Mouse (Mus musculus): ENCODE results near the gene Mettl17. TPM values are rescaled to one million over a fixed set of nuclear protein-coding genes. Genes with fewer than 3 reads are reported as not detected.

The Mettl17 gene
- polyA plus RNA-seq, 1 experiment from 2014 or later: 46.2 TPM

GRCm38 (mm10) chr14:51903782-51904181 is 19.1 kb downstream of the Mettl17 start:
- no peak overlapping the region for H3K4me2 ChIP-seq (ENCODE audit: low read depth, severe bottlenecking)
- H3K4me3 ChIP-seq (ENCODE audit: low read depth, low read length): no peak overlapping the region
- DNase-seq (ENCODE audit: low spot score) (no peak), ATAC-seq (ENCODE audit: insufficient number of reproducible peaks, low FRiP score, low TSS enrichment, low read depth) (no peak)
- no peak overlapping the region for H3K9ac ChIP-seq (ENCODE audit: low read length)
- H3K27me3 ChIP-seq (ENCODE audit: control insufficient read depth, insufficient read depth, low read length): no peaks in the 10 kb centered on the region
- H3K27ac ChIP-seq (replicated peaks; ENCODE audit: low read depth, low read length): no peak overlapping the region
- 85% methylated on average over 9 of the region's 9 CpGs for WGBS
- no peaks in the 10 kb centered on the region for H3K9me3 ChIP-seq (ENCODE audit: control insufficient read depth, low read length)
- H3K4me1 ChIP-seq (ENCODE audit: control insufficient read depth, insufficient read depth, low read length): no peaks in the 10 kb centered on the region
- H3K36me3 ChIP-seq (ENCODE audit: control insufficient read depth, insufficient read depth, low read length): no peaks in the 10 kb centered on the region

DNA sequence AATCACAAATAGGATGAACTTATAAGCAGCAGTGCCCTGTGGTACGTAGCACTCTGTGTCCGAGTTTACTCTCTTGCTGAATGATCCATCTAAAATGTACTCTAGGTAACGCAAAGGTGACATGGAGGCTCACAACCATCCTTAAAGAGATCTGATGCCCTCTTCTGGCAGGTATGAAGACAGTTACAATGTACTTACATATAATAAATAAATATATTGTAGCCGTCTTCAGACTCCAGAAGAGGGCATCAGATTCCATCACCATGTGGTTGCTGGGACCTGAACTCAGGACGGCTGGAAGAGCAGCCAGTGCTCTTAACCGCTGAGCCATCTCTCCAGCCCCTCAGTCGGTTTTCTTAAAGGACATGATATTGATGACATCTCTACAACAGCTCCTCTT is 20.1 kb downstream of the Mettl17 start:
- DNase-seq (ENCODE audit: low spot score): no peak
- no peaks in the 10 kb centered on the region for H3K9me3 ChIP-seq (ENCODE audit: control insufficient read depth, low read length)
- ATAC-seq (ENCODE audit: insufficient number of reproducible peaks, low FRiP score, low TSS enrichment, low read depth): no peak
- H3K9ac ChIP-seq (ENCODE audit: low read length): no peak overlapping the region
- no peak overlapping the region for H3K4me2 ChIP-seq (ENCODE audit: low read depth, severe bottlenecking)
- H3K27ac ChIP-seq (replicated peaks; ENCODE audit: low read depth, low read length): no peak overlapping the region
- H3K4me3 ChIP-seq (ENCODE audit: low read depth, low read length): no peak overlapping the region
- no peaks in the 10 kb centered on the region for H3K4me1 ChIP-seq (ENCODE audit: control insufficient read depth, insufficient read depth, low read length)
- H3K27me3 ChIP-seq (ENCODE audit: control insufficient read depth, insufficient read depth, low read length): no peaks in the 10 kb centered on the region
- WGBS: 76% methylated on average over 7 of the region's 7 CpGs
- no peaks in the 10 kb centered on the region for H3K36me3 ChIP-seq (ENCODE audit: control insufficient read depth, insufficient read depth, low read length)

DNA sequence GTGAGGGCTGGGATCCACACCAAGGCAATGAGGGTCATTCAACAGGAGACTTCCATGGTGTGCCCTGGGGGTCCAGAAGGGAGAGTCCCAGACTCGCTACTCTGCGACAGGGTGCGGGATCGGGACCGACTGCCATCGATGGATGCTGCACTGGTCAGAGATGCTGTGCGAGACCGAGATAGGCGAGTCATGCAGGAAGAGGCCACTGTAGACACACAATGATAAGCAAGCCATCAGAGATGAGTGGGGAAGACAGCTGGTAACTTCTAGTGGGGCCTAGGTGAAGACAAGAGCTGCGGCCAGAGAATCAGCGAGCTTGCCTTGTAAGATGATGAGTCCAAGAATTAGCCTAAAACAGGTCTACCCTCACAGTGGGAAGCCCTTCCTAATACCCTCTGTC is 21.5 kb downstream of the Mettl17 start:
- WGBS: 87% methylated on average over 11 of the region's 11 CpGs
- no peaks in the 10 kb centered on the region for H3K9me3 ChIP-seq (ENCODE audit: control insufficient read depth, low read length)

DNA sequence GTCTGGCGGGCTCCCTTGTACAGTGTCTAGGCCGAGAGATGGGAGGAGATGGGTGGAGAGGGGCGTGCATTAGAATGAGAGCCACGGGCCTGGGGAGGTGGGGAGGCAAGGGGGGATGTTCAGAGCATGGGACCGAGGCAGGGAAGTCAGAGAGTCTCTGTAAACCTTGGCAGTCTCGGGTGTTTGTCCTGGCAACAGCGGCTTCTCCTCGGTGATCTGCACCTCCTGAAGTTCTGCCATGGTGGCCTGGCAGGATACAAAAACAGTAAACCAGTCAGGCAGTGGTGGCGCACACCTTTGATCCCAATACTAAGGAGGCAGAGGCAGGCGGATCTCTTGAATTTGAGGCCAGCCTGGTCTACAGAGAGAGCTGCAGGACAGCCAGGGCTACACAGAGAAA is 26.7 kb downstream of the Mettl17 start:
- Histone ChIP-seq H3K4me3 (ENCODE audit: low read depth, low read length) (no peak overlapping the region), H3K36me3 (ENCODE audit: control insufficient read depth, insufficient read depth, low read length) (no peaks in the 10 kb centered on the region), H3K4me1 (ENCODE audit: control insufficient read depth, insufficient read depth, low read length) (peaks cover 4% of the 10 kb centered on the region; the same call in 1 of the 2 replicates), H3K4me2 (ENCODE audit: low read depth, severe bottlenecking) (no peak overlapping the region), H3K9me3 (ENCODE audit: control insufficient read depth, low read length) (no peaks in the 10 kb centered on the region), H3K27ac (replicated peaks; ENCODE audit: low read depth, low read length) (no peak overlapping the region), H3K9ac (ENCODE audit: low read length) (no peak overlapping the region), H3K27me3 (ENCODE audit: control insufficient read depth, insufficient read depth, low read length) (no peaks in the 10 kb centered on the region)
- no peak for DNase-seq (ENCODE audit: low spot score)
- ATAC-seq (ENCODE audit: insufficient number of reproducible peaks, low FRiP score, low TSS enrichment, low read depth): no peak
- 85% methylated on average over 10 of the region's 10 CpGs for WGBS

More for the DNA sequence above, 21.5 kb downstream of the Mettl17 start:
- H3K9ac ChIP-seq (ENCODE audit: low read length): no peak overlapping the region
- H3K27ac ChIP-seq (replicated peaks; ENCODE audit: low read depth, low read length): no peak overlapping the region
- H3K27me3 ChIP-seq (ENCODE audit: control insufficient read depth, insufficient read depth, low read length): no peaks in the 10 kb centered on the region
- H3K36me3 ChIP-seq (ENCODE audit: control insufficient read depth, insufficient read depth, low read length): no peaks in the 10 kb centered on the region
- no peak overlapping the region for H3K4me2 ChIP-seq (ENCODE audit: low read depth, severe bottlenecking)
- no peaks in the 10 kb centered on the region for H3K4me1 ChIP-seq (ENCODE audit: control insufficient read depth, insufficient read depth, low read length)
- H3K4me3 ChIP-seq (ENCODE audit: low read depth, low read length): no peak overlapping the region
- DNase-seq (ENCODE audit: low spot score) (no peak), ATAC-seq (ENCODE audit: insufficient number of reproducible peaks, low FRiP score, low TSS enrichment, low read depth) (no peak)

DNA sequence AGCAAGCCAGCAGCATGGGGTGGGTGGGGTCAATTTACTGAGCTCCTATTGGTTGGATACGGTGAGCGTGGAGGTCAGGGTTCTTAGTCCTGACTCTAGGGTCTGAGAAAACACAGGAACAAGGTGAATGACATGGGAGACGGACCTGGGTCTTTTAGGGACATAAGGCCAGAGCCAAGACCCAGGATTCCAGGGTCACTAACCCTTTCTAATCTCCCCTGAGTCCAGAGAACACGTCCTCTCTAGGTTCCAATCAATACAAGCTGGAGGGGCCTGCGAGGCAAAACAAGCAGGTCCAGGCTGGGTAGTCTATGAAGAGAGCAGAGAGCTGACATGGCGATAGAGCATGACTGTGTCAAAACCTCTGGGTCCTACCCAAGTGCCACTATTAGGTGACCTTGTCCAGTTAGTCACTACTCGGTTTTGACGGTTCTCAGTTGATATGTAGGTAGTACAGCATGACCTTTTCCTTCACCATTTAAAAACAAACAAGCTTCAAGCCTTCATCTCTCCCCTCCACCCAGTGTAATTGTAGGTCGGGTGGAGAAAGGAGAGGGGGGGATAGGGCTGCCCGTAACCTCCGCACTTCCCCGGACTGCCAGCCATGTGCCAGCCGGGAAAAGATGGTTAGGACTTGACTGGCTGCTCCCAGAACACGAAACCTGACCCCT is 27.9 kb downstream of the Mettl17 start:
- peak overlapping the region; percentile 56 for H3K9ac ChIP-seq (ENCODE audit: low read length)
- H3K27ac ChIP-seq (replicated peaks; ENCODE audit: low read depth, low read length): no peak overlapping the region
- H3K27me3 ChIP-seq (ENCODE audit: control insufficient read depth, insufficient read depth, low read length): no peaks in the 10 kb centered on the region
- no peaks in the 10 kb centered on the region for H3K9me3 ChIP-seq (ENCODE audit: control insufficient read depth, low read length)
- H3K4me1 ChIP-seq (ENCODE audit: control insufficient read depth, insufficient read depth, low read length): peaks cover 4% of the 10 kb centered on the region; the same call in 1 of the 2 replicates
- H3K4me2 ChIP-seq (ENCODE audit: low read depth, severe bottlenecking): peak overlapping the region; percentile 96
- DNase-seq (ENCODE audit: low spot score) (no peak), ATAC-seq (ENCODE audit: insufficient number of reproducible peaks, low FRiP score, low TSS enrichment, low read depth) (peak; percentile 7; the same call in 1 of the 2 replicates)
- peak overlapping the region; percentile 48 for H3K4me3 ChIP-seq (ENCODE audit: low read depth, low read length)
- no peaks in the 10 kb centered on the region for H3K36me3 ChIP-seq (ENCODE audit: control insufficient read depth, insufficient read depth, low read length)
- WGBS: 7% methylated on average over 14 of the region's 14 CpGs

DNA sequence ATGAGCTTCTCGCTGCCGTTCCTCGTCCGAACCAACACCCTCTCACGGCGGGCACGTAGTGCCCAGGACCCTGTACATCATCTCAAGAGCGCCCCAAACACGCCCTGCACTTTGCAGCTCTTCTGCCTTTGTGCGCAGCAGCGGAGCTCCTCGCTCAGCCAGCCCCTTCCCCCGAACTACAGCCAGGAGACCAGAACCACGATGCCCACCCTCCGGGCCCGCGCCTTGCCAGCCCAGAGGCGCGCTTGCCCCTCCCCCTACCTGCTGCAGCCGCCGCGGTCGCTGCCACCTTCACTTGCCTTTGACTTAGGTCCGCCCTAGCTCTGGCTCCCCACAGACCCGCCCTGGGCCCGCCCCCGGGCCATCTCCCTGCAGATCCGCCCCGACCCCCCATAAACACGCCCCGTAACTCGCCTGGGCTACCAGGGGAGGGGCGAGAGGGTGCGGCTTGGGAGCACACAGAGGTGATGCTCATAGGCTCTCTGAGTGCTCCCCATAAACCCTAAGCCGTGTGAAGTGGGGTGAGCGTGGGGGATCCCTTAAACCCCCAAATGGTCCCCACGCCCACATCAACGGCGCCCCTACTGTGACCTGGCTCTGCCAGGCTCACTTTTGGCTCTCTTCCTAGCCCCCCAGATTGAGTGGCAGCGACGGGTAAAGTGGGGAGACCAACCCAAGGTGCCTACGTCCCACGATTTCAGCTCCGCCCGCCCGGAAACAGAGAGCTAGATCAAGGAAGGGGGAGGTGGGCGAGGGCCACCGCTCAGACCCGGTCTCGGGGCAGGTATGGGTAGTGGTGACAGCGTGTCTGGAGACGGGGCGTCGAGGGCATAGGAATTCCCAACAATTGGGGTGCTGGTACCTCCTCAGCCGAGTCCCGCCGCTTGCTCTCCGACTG is 28.7 kb downstream of the Mettl17 start:
- ATAC-seq (ENCODE audit: insufficient number of reproducible peaks, low FRiP score, low TSS enrichment, low read depth): peak; percentile 72

GRCm38 (mm10) chr14:51913960-51914762 is 29.5 kb downstream of the Mettl17 start, which contains the start of gene Ndrg2:
TSS of gene Ndrg2 (minus strand) at chr14:51914158.
- H3K27me3 ChIP-seq (ENCODE audit: control insufficient read depth, insufficient read depth, low read length): no peaks in the 10 kb centered on the region
- H3K9me3 ChIP-seq (ENCODE audit: control insufficient read depth, low read length): no peaks in the 10 kb centered on the region
- H3K9ac ChIP-seq (ENCODE audit: low read length): peak within 1 kb of the TSS; percentile 56
- peak within 1 kb of the TSS; percentile 48 for H3K4me3 ChIP-seq (ENCODE audit: low read depth, low read length)
- H3K4me1 ChIP-seq (ENCODE audit: control insufficient read depth, insufficient read depth, low read length): peaks cover 4% of the 10 kb centered on the region; the same call in 1 of the 2 replicates
- ATAC-seq (ENCODE audit: insufficient number of reproducible peaks, low FRiP score, low TSS enrichment, low read depth): peak; percentile 69
- WGBS: 2% methylated on average over 21 of the region's 23 CpGs
- no peak within 1 kb of the TSS for H3K27ac ChIP-seq (replicated peaks; ENCODE audit: low read depth, low read length)
- peak; percentile 65 for DNase-seq (ENCODE audit: low spot score)
- peak within 1 kb of the TSS; percentile 96 for H3K4me2 ChIP-seq (ENCODE audit: low read depth, severe bottlenecking)
- H3K36me3 ChIP-seq (ENCODE audit: control insufficient read depth, insufficient read depth, low read length): no peaks in the 10 kb centered on the region

More for the DNA sequence above, 28.7 kb downstream of the Mettl17 start:
- Histone ChIP-seq H3K27ac (replicated peaks; ENCODE audit: low read depth, low read length) (no peak overlapping the region), H3K4me1 (ENCODE audit: control insufficient read depth, insufficient read depth, low read length) (peaks cover 4% of the 10 kb centered on the region; the same call in 1 of the 2 replicates), H3K9me3 (ENCODE audit: control insufficient read depth, low read length) (no peaks in the 10 kb centered on the region), H3K36me3 (ENCODE audit: control insufficient read depth, insufficient read depth, low read length) (no peaks in the 10 kb centered on the region), H3K27me3 (ENCODE audit: control insufficient read depth, insufficient read depth, low read length) (no peaks in the 10 kb centered on the region), H3K4me2 (ENCODE audit: low read depth, severe bottlenecking) (peak overlapping the region; percentile 96), H3K9ac (ENCODE audit: low read length) (peak overlapping the region; percentile 56), H3K4me3 (ENCODE audit: low read depth, low read length) (peak overlapping the region; percentile 48)
- under 1% methylated on average over 58 of the region's 58 CpGs for WGBS
- DNase-seq (ENCODE audit: low spot score): peak; percentile 74

- Histone ChIP-seq H3K4me2 (ENCODE audit: low read depth, severe bottlenecking) (no peak overlapping the region), H3K4me1 (ENCODE audit: control insufficient read depth, insufficient read depth, low read length) (peaks cover 4% of the 10 kb centered on the region; the same call in 1 of the 2 replicates), H3K27ac (replicated peaks; ENCODE audit: low read depth, low read length) (no peak overlapping the region), H3K9me3 (ENCODE audit: control insufficient read depth, low read length) (no peaks in the 10 kb centered on the region), H3K9ac (ENCODE audit: low read length) (no peak overlapping the region), H3K27me3 (ENCODE audit: control insufficient read depth, insufficient read depth, low read length) (no peaks in the 10 kb centered on the region), H3K4me3 (ENCODE audit: low read depth, low read length) (no peak overlapping the region), H3K36me3 (ENCODE audit: control insufficient read depth, insufficient read depth, low read length) (no peaks in the 10 kb centered on the region)
- ATAC-seq (ENCODE audit: insufficient number of reproducible peaks, low FRiP score, low TSS enrichment, low read depth): no peak
- WGBS: 39% methylated on average over 3 of the region's 3 CpGs
- no peak for DNase-seq (ENCODE audit: low spot score)
Observed at GRCm38 (mm10) chr14:51915030-51915429, 30.4 kb downstream of the Mettl17 start.
